Mouse (Mus musculus) MEL (cell line): Measurements from ENCODE around the gene Synpo2l. TPM values are rescaled to one million over a fixed set of nuclear protein-coding genes. Genes with fewer than 3 reads are reported as not detected.
"Not testable (repeated sequence)": the region's sequence is repeated elsewhere in the genome, so short reads cannot be mapped to it uniquely, and the experiment has no call there.

ENCODE experiments used
- DNase-seq: peaks from one replicate; pipeline ENCODE4 v3.0.0; 2011; ENCODE audit warnings: low read depth, low spot score
- H3K27ac ChIP-seq: 2 replicates; pipeline ENCODE4 v1.5.1; 2012; ENCODE audit warnings: low read depth, mild to moderate bottlenecking, control low read depth, low read length, moderate library complexity; ENCODE audit not compliant: control insufficient read depth
- H3K27me3 ChIP-seq, 2 experiments: fragments of 150-350 bp in 1 of 2; sonication (generic) in 1 of 2; 2 replicates each; pipeline ENCODE4 v1.6.1; 2012; ENCODE audit warnings: low read length in 2 of 2, mild to moderate bottlenecking in 2 of 2, improper control_type of control experiment in 1 of 2, moderate library complexity in 1 of 2; ENCODE audit not compliant: insufficient read depth in 2 of 2, control insufficient read depth in 1 of 2
- H3K36me3 ChIP-seq, 2 experiments: 2 replicates each; pipeline ENCODE4 v1.6.1; 2012 to 2014; ENCODE audit warnings: low read length in 2 of 2, improper control_type of control experiment in 1 of 2, inconsistent platforms in 1 of 2, mild to moderate bottlenecking in 1 of 2; ENCODE audit not compliant: insufficient read depth in 2 of 2, control insufficient read depth in 1 of 2
- H3K4me1 ChIP-seq, 2 experiments: fragments of 150-350 bp in 1 of 2; sonication (generic) in 1 of 2; 2 replicates each; pipeline ENCODE4 v1.6.1; 2012; ENCODE audit warnings: low read length in 2 of 2, improper control_type of control experiment in 1 of 2, mild to moderate bottlenecking in 1 of 2; ENCODE audit not compliant: insufficient read depth in 2 of 2, control insufficient read depth in 1 of 2
- H3K4me3 ChIP-seq, 2 experiments: fragments of 150-350 bp in 1 of 2; sonication (generic) in 1 of 2; 2 replicates each; pipeline ENCODE4 v1.5.1; 2012; ENCODE audit warnings: low read depth in 2 of 2, low read length in 2 of 2, mild to moderate bottlenecking in 2 of 2, moderate library complexity in 2 of 2, control low read depth in 1 of 2, improper control_type of control experiment in 1 of 2; ENCODE audit not compliant: control insufficient read depth in 1 of 2, insufficient read depth in 1 of 2
- H3K79me2 ChIP-seq: 2 replicates; pipeline ENCODE4 v1.6.1; 2012; ENCODE audit warnings: mild to moderate bottlenecking, low read length, moderate library complexity; ENCODE audit not compliant: control insufficient read depth, poor library complexity, insufficient read depth
- H3K9ac ChIP-seq: 2 replicates; pipeline ENCODE4 v1.6.1; 2012; ENCODE audit warnings: low read depth, mild to moderate bottlenecking, control low read depth, low read length, moderate library complexity; ENCODE audit not compliant: control insufficient read depth, poor library complexity, severe bottlenecking
- H3K9me3 ChIP-seq: fragments of 150-350 bp; sonication (generic); replicated peaks from 2 replicates; pipeline ENCODE4 v1.6.1; 2012; ENCODE audit warnings: mild to moderate bottlenecking, low read length, improper control_type of control experiment, moderate library complexity; ENCODE audit not compliant: insufficient read depth
- E2F4 ChIP-seq: IDR thresholded peaks from 2 replicates; pipeline ENCODE4 v1.6.1; 2011; ENCODE audit warnings: low read depth, low read length, improper control_type of control experiment, borderline replicate concordance
- ETS1 ChIP-seq: IDR thresholded peaks from 2 replicates; pipeline ENCODE4 v1.6.1; 2012; ENCODE audit warnings: low read depth, mild to moderate bottlenecking, inconsistent platforms, low read length, improper control_type of control experiment, moderate library complexity
- KAT2A ChIP-seq: conservative IDR thresholded peaks from 2 replicates; pipeline ENCODE4 v1.6.1; 2012; ENCODE audit warnings: low read depth, low read length, improper control_type of control experiment, inconsistent platforms
- MAFK ChIP-seq: IDR thresholded peaks from 2 replicates; pipeline ENCODE4 v1.6.1; 2011; ENCODE audit warnings: low read depth, mild to moderate bottlenecking, low read length, improper control_type of control experiment, borderline replicate concordance
- MAX ChIP-seq: IDR thresholded peaks from 2 replicates; pipeline ENCODE4 v1.6.1; 2011; ENCODE audit warnings: low read length, improper control_type of control experiment
- MAZ ChIP-seq: IDR thresholded peaks from 2 replicates; pipeline ENCODE4 v1.6.1; 2012; ENCODE audit warnings: low read depth, mild to moderate bottlenecking, inconsistent platforms, low read length, improper control_type of control experiment
- MXI1 ChIP-seq: IDR thresholded peaks from 2 replicates; pipeline ENCODE4 v1.6.1; 2011; ENCODE audit warnings: mild to moderate bottlenecking, low read depth, low read length, improper control_type of control experiment
- NELFE ChIP-seq: IDR thresholded peaks from 2 replicates; pipeline ENCODE4 v1.6.1; 2011; ENCODE audit warnings: low read depth, low read length, improper control_type of control experiment
- POLR2AphosphoS2 ChIP-seq: IDR thresholded peaks from 2 replicates; pipeline ENCODE4 v1.6.1; 2011; ENCODE audit warnings: low read length, improper control_type of control experiment
- RAD21 ChIP-seq: IDR thresholded peaks from 2 replicates; pipeline ENCODE4 v1.6.1; 2011; ENCODE audit warnings: mild to moderate bottlenecking, low read depth, low read length, improper control_type of control experiment
- SMC3 ChIP-seq: IDR thresholded peaks from 2 replicates; pipeline ENCODE4 v1.6.1; 2011; ENCODE audit warnings: low read depth, low read length, improper control_type of control experiment
- TAL1 ChIP-seq: IDR thresholded peaks from 2 replicates; pipeline ENCODE4 v1.6.1; 2012; ENCODE audit warnings: mild to moderate bottlenecking, inconsistent platforms, low read length, moderate library complexity, mixed read lengths
- TBP ChIP-seq: IDR thresholded peaks from 2 replicates; pipeline ENCODE4 v1.8.0; 2011; ENCODE audit warnings: low read depth, low read length, improper control_type of control experiment
- UBTF ChIP-seq: IDR thresholded peaks from 2 replicates; pipeline ENCODE4 v1.6.1; 2012; ENCODE audit warnings: low read depth, mild to moderate bottlenecking, inconsistent platforms, low read length, improper control_type of control experiment, moderate library complexity, borderline replicate concordance; ENCODE audit not compliant: insufficient read depth
- ZKSCAN1 ChIP-seq: IDR thresholded peaks from 2 replicates; pipeline ENCODE4 v1.6.1; 2012; ENCODE audit warnings: low read depth, mild to moderate bottlenecking, inconsistent platforms, low read length, improper control_type of control experiment, moderate library complexity
- ZMIZ1 ChIP-seq: IDR thresholded peaks from 2 replicates; pipeline ENCODE4 v1.6.1; 2012; ENCODE audit warnings: low read depth, mild to moderate bottlenecking, inconsistent platforms, low read length, improper control_type of control experiment, moderate library complexity
- polyA plus RNA-seq, 2 experiments: library from polyadenylated mRNA; stranded (reverse) in 1 of 2; unstranded in 1 of 2; fragments of >175 nt in 1 of 2; fragments of >200 nt in 1 of 2; gene quantifications; 2 replicates each; pipeline versions ENCODE4 v1.2.1 to v1.2.4; 2012; ENCODE audit warnings: low replicate concordance in 2 of 2, low read depth in 1 of 2; ENCODE audit not compliant: insufficient read length in 2 of 2, insufficient read depth in 1 of 2, missing spikeins in 1 of 2
- total RNA-seq: library from RNA; depleted of rRNA; stranded (reverse); fragments of 300-350 nt; gene quantifications from 2 replicates; pipeline ENCODE4 v1.2.3, GENCODE M21; 2012

Synpo2l gene
- total and polyA plus RNA-seq, 3 experiments = 0.04 to 0.06 TPM; not detected in 1

- TF ChIP-seq UBTF (no peak), POLR2AphosphoS2 (no peak), NELFE (no peak), KAT2A (no peak), MAX (no peak), ZMIZ1 (no peak), TAL1 (no peak), RAD21 (no peak), SMC3 (no peak), ETS1 (no peak), MXI1 (peak; percentile 43; the same call in 1 of the 2 replicates), ZKSCAN1 (no peak), E2F4 (no peak)
- TF ChIP-seq, all 39 proteins: peak for 6
These were observed 29.5 kb downstream of the Synpo2l start (continued) for GRCm38 (mm10) chr14:20638702-20639101.

- no peak overlapping the region for H3K27ac ChIP-seq
- H3K4me1 ChIP-seq = peaks cover 2 to 9% of the 10 kb centered on the region in 2 experiments; a peak in 3 of 4 replicates
- H3K27me3 ChIP-seq = no peaks in the 10 kb centered on the region
- H3K79me2 ChIP-seq = peaks cover 13% of the 10 kb centered on the region
- H3K36me3 ChIP-seq = peaks cover 0 to 14% of the 10 kb centered on the region in 2 experiments; a peak in 2 of 4 replicates
- no peaks in the 10 kb centered on the region for H3K9me3 ChIP-seq
- no peak overlapping the region for H3K9ac ChIP-seq
- TF ChIP-seq MAFK (peak; percentile 76), TBP (peak; percentile 80), MAZ (no peak)
- H3K4me3 ChIP-seq = no peak overlapping the region
- DNase-seq = peak; percentile 40
These were observed 30.2 kb downstream of the Synpo2l start for GRCm38 (mm10) chr14:20637818-20638574.

- H3K9ac ChIP-seq, H3K27me3 ChIP-seq, H3K4me3 ChIP-seq, H3K4me1 ChIP-seq: not testable (repeated sequence)
- peak; percentile 29 for DNase-seq
- TF ChIP-seq TBP = peak; percentile 98
- TF ChIP-seq MAFK = 0 out of 2 replicates have a peak, but pooled peaks have one; percentile 29
- TF ChIP-seq, all 39 proteins: peak for 2; not testable (repeated sequence) for 37
- peaks cover 13% of the 10 kb centered on the region for H3K79me2 ChIP-seq
- peaks cover 0 to 12% of the 10 kb centered on the region in 2 experiments; a peak in 2 of 4 replicates for H3K36me3 ChIP-seq
- not testable (repeated sequence) for H3K9me3 ChIP-seq, H3K27ac ChIP-seq
These were observed 31.2 kb downstream of the Synpo2l start for GRCm38 (mm10) chr14:20636968-20637367.
